Mouse (Mus musculus): Measurements from ENCODE around the gene Pomc. TPM values are rescaled to one million over a fixed set of nuclear protein-coding genes. Genes with fewer than 3 reads are reported as not detected.

Pomc gene
- total and polyA plus RNA-seq, 3 experiments: not detected

GRCm38 (mm10) chr12:3989943-3990342, 35.2 kb downstream of the Pomc start:
- no peaks in the 10 kb centered on the region for H3K79me2 ChIP-seq (ENCODE audit: control insufficient read depth, insufficient read depth, low read length, poor library complexity)
- no peaks in the 10 kb centered on the region; a peak in 1 of 4 replicates for H3K4me1 ChIP-seq (ENCODE audit: control insufficient read depth in 1 of 2, insufficient read depth in 2 of 2, low read length in 2 of 2)
- no peak overlapping the region for H3K4me3 ChIP-seq (ENCODE audit: control insufficient read depth in 1 of 2, insufficient read depth in 1 of 2, low read depth in 2 of 2, low read length in 2 of 2)
- no peak for DNase-seq (ENCODE audit: low read depth, low spot score)
- peaks cover 0 to 2% of the 10 kb centered on the region in 2 experiments; a peak in 2 of 4 replicates for H3K27me3 ChIP-seq (ENCODE audit: control insufficient read depth in 1 of 2, insufficient read depth in 2 of 2, low read length in 2 of 2)
- H3K9ac ChIP-seq (ENCODE audit: control insufficient read depth, low read depth, low read length, poor library complexity, severe bottlenecking): no peak overlapping the region
- no peak overlapping the region for H3K27ac ChIP-seq (ENCODE audit: control insufficient read depth, low read depth, low read length)
- no peaks in the 10 kb centered on the region for H3K9me3 ChIP-seq (replicated peaks; ENCODE audit: insufficient read depth, low read length)
- TF ChIP-seq E2F4 (IDR thresholded peaks at IDR 0.05; ENCODE audit: borderline replicate concordance, low read depth, low read length) (no peak), POLR2AphosphoS5 (IDR thresholded peaks at IDR 0.05; ENCODE audit: borderline replicate concordance, low read depth, low read length) (no peak), BHLHE40 (IDR thresholded peaks at IDR 0.05; ENCODE audit: borderline replicate concordance, low read depth, low read length) (no peak), CHD2 (IDR thresholded peaks at IDR 0.05; ENCODE audit: low read length) (no peak), POLR2A (IDR thresholded peaks at IDR 0.05; ENCODE audit: control insufficient read depth in 1 of 2, insufficient read depth in 1 of 2, low read depth in 1 of 2, low read length in 2 of 2, poor library complexity in 1 of 2) (no peak), EP300 (IDR thresholded peaks at IDR 0.05; ENCODE audit: low read depth in 1 of 2, low read length in 2 of 2) (no peak), ELF1 (IDR thresholded peaks at IDR 0.05; ENCODE audit: low read depth, low read length) (no peak), MYB (IDR thresholded peaks at IDR 0.05; ENCODE audit: low read depth, low read length) (no peak), GATA1 (IDR thresholded peaks at IDR 0.05; ENCODE audit: low read depth, low read length) (no peak), SIN3A (IDR thresholded peaks at IDR 0.05; ENCODE audit: low read length) (no peak), TBP (IDR thresholded peaks at IDR 0.05; ENCODE audit: low read depth, low read length) (no peak), TAL1 (IDR thresholded peaks at IDR 0.05; ENCODE audit: low read length) (no peak), POLR2AphosphoS2 (IDR thresholded peaks at IDR 0.05; ENCODE audit: low read length) (no peak), ZNF384 (IDR thresholded peaks at IDR 0.05; ENCODE audit: low read depth, low read length) (no peak), MAFK (IDR thresholded peaks at IDR 0.05; ENCODE audit: borderline replicate concordance, low read depth, low read length) (no peak)
- H3K36me3 ChIP-seq (ENCODE audit: control insufficient read depth in 1 of 2, insufficient read depth in 2 of 2, low read length in 2 of 2): no peaks in the 10 kb centered on the region

- no peak for TF ChIP-seq MAX (IDR thresholded peaks at IDR 0.05; ENCODE audit: low read length)
- TF ChIP-seq ZKSCAN1 (IDR thresholded peaks at IDR 0.05; ENCODE audit: low read depth, low read length): no peak
- no peak for TF ChIP-seq TBP (IDR thresholded peaks at IDR 0.05; ENCODE audit: low read depth, low read length)
- no peak for TF ChIP-seq UBTF (IDR thresholded peaks at IDR 0.05; ENCODE audit: borderline replicate concordance, insufficient read depth, low read depth, low read length)
- no peak for TF ChIP-seq CHD2 (IDR thresholded peaks at IDR 0.05; ENCODE audit: low read length)
- no peak for TF ChIP-seq MYB (IDR thresholded peaks at IDR 0.05; ENCODE audit: low read depth, low read length)
- TF ChIP-seq EP300 (IDR thresholded peaks at IDR 0.05; ENCODE audit: low read depth in 1 of 2, low read length in 2 of 2): no peak
- no peak for TF ChIP-seq USF2 (IDR thresholded peaks at IDR 0.05; ENCODE audit: borderline replicate concordance in 1 of 2, insufficient read depth in 1 of 2, low read depth in 1 of 2, low read length in 2 of 2)
- TF ChIP-seq MAFK (IDR thresholded peaks at IDR 0.05; ENCODE audit: borderline replicate concordance, low read depth, low read length): no peak
- TF ChIP-seq GATA1 (IDR thresholded peaks at IDR 0.05; ENCODE audit: low read depth, low read length): no peak
- no peak for TF ChIP-seq SMC3 (IDR thresholded peaks at IDR 0.05; ENCODE audit: low read depth, low read length)
- no peak for TF ChIP-seq E2F4 (IDR thresholded peaks at IDR 0.05; ENCODE audit: borderline replicate concordance, low read depth, low read length)
- TF ChIP-seq CTCF (IDR thresholded peaks at IDR 0.05 in 2 of 3, conservative IDR thresholded peaks at IDR 0.05 in 1 of 3; ENCODE audit: control insufficient read depth in 1 of 3, insufficient read depth in 1 of 3, low read depth in 2 of 3, low read length in 3 of 3, poor library complexity in 1 of 3, severe bottlenecking in 1 of 3): no peak
- no peak for TF ChIP-seq MAZ (IDR thresholded peaks at IDR 0.05; ENCODE audit: low read depth, low read length)
- TF ChIP-seq ETS1 (IDR thresholded peaks at IDR 0.05; ENCODE audit: low read depth, low read length): no peak
- no peak for TF ChIP-seq MYC (IDR thresholded peaks at IDR 0.05; ENCODE audit: low read depth, low read length)
- DNase-seq (ENCODE audit: low read depth, low spot score): no peak
These were observed 36.3 kb downstream of the Pomc start for GRCm38 (mm10) chr12:3991047-3991446.

More at GRCm38 (mm10) chr12:3991047-3991446, 36.3 kb downstream of the Pomc start:
- Histone ChIP-seq H3K4me3 (ENCODE audit: control insufficient read depth in 1 of 2, insufficient read depth in 1 of 2, low read depth in 2 of 2, low read length in 2 of 2) (no peak overlapping the region), H3K27ac (ENCODE audit: control insufficient read depth, low read depth, low read length) (no peak overlapping the region), H3K79me2 (ENCODE audit: control insufficient read depth, insufficient read depth, low read length, poor library complexity) (no peaks in the 10 kb centered on the region), H3K9ac (ENCODE audit: control insufficient read depth, low read depth, low read length, poor library complexity, severe bottlenecking) (no peak overlapping the region), H3K4me1 (ENCODE audit: control insufficient read depth in 1 of 2, insufficient read depth in 2 of 2, low read length in 2 of 2) (no peaks in the 10 kb centered on the region; a peak in 1 of 4 replicates), H3K9me3 (replicated peaks; ENCODE audit: insufficient read depth, low read length) (no peaks in the 10 kb centered on the region), H3K36me3 (ENCODE audit: control insufficient read depth in 1 of 2, insufficient read depth in 2 of 2, low read length in 2 of 2) (no peaks in the 10 kb centered on the region), H3K27me3 (ENCODE audit: control insufficient read depth in 1 of 2, insufficient read depth in 2 of 2, low read length in 2 of 2) (peaks cover 0 to 2% of the 10 kb centered on the region in 2 experiments; a peak in 2 of 4 replicates)
